Mouse (Mus musculus) lung, postnatal 14 days (tissue): ENCODE measurements around the gene Inpp5b.
"Not testable (repeated sequence)": the region's sequence is repeated elsewhere in the genome, so short reads cannot be mapped to it uniquely, and the experiment has no call there.

Source experiments
- DNase-seq: peaks from one replicate; pipeline ENCODE4 v3.0.0; 2021

The Inpp5b gene

GRCm38 (mm10) chr4:124741376-124742343 lies at the start of gene Inpp5b:
Gene Inpp5b (plus strand): TSS chr4:124741850.
- DNase-seq, result peak; percentile 78

GRCm38 (mm10) chr4:124692416-124692861 lies 49.2 kb upstream of the Inpp5b start:
- DNase-seq, result no peak

GRCm38 (mm10) chr4:124693135-124693894 lies 48.3 kb upstream of the Inpp5b start, which contains the start of gene Utp11:
Gene Utp11 (minus strand): TSS chr4:124693600.
- DNase-seq, result peak; percentile 85

- no peak for DNase-seq
Measured at GRCm38 (mm10) chr4:124694572-124694971, 47.1 kb upstream of the Inpp5b start.

- DNase-seq, result no peak
Measured at GRCm38 (mm10) chr4:124695786-124696516, 45.7 kb upstream of the Inpp5b start.

GRCm38 (mm10) chr4:124699791-124700190 lies 41.9 kb upstream of the Inpp5b start:
- DNase-seq, result no peak

GRCm38 (mm10) chr4:124700248-124700971 lies 41.2 kb upstream of the Inpp5b start, which contains the start of gene Fhl3:
Gene Fhl3 (plus strand): TSS chr4:124700701.
- peak; percentile 63 for DNase-seq

- no peak for DNase-seq
Measured at GRCm38 (mm10) chr4:124701052-124701845, 40.4 kb upstream of the Inpp5b start.

GRCm38 (mm10) chr4:124701916-124702315 lies 39.7 kb upstream of the Inpp5b start:
- no peak for DNase-seq

GRCm38 (mm10) chr4:124703406-124703805 lies 38.2 kb upstream of the Inpp5b start:
- no peak for DNase-seq

- DNase-seq, result no peak
Measured at GRCm38 (mm10) chr4:124703881-124704796, 37.5 kb upstream of the Inpp5b start.

GRCm38 (mm10) chr4:124704797-124705474 lies 36.7 kb upstream of the Inpp5b start:
- peak; percentile 38 for DNase-seq

- no peak for DNase-seq
Measured at GRCm38 (mm10) chr4:124705661-124706269, 35.9 kb upstream of the Inpp5b start.

GRCm38 (mm10) chr4:124707381-124708199 lies 34.1 kb upstream of the Inpp5b start:
- DNase-seq, result not testable (repeated sequence)

GRCm38 (mm10) chr4:124708200-124708517 lies 33.5 kb upstream of the Inpp5b start:
- DNase-seq, result not testable (repeated sequence)

- peak; percentile 87 for DNase-seq
Measured at GRCm38 (mm10) chr4:124708518-124709477, 32.9 kb upstream of the Inpp5b start.

GRCm38 (mm10) chr4:124709961-124710446 lies 31.6 kb upstream of the Inpp5b start:
- peak; percentile 39 for DNase-seq
